Mouse (Mus musculus): ENCODE results near the gene Ccdc125. TPM values are rescaled to one million over a fixed set of nuclear protein-coding genes. Genes with fewer than 3 reads are reported as not detected.
"Not testable (repeated sequence)": the region's sequence is repeated elsewhere in the genome, so short reads cannot be mapped to it uniquely, and the experiment has no call there.

Ccdc125 gene
- polyA plus RNA-seq, 1 experiment from 2014 or later = 3.4 TPM

GRCm38 (mm10) chr13:100728086-100728485, 58.6 kb downstream of the Ccdc125 start:
- Histone ChIP-seq H3K27me3 (no peaks in the 10 kb centered on the region), H3K4me3 (no peak overlapping the region), H3K9me3 (replicated peaks) (no peaks in the 10 kb centered on the region), H3K27ac (no peak overlapping the region), H3K9ac (no peak overlapping the region), H3K4me2 (replicated peaks) (no peak overlapping the region), H3K36me3 (peaks cover 21% of the 10 kb centered on the region), H3K4me1 (peaks cover 14% of the 10 kb centered on the region)
- ATAC-seq (ENCODE audit: low FRiP score) = no peak
- WGBS = 94% methylated on average over 5 of the region's 5 CpGs

DNA sequence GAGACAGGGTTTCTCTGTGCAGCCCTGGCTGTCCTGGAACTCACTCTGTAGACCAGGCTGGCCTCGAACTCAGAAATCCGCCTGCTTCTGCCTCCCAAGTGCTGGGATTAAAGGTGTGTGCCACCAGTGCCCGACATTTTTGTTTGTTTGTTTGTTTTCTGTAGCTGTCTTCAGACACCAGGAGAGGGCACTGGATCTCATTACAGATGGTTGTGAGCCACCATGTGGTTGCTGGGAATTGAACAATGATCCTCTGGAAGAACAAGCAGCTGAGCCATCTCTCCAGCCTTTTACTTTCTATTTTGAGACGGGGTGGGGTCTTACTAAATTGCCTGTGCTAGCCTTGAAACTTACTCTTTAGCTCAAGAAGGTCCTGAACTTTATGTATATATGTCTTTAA, 59.0 kb downstream of the Ccdc125 start:
- H3K9me3 ChIP-seq (replicated peaks); H3K4me2 ChIP-seq (replicated peaks); ATAC-seq (ENCODE audit: low FRiP score); H3K27me3 ChIP-seq; H3K4me3 ChIP-seq; H3K27ac ChIP-seq; H3K9ac ChIP-seq: not testable (repeated sequence)
- Histone ChIP-seq H3K36me3 (peaks cover 21% of the 10 kb centered on the region), H3K4me1 (peaks cover 14% of the 10 kb centered on the region)
- WGBS = 91% methylated on average over 4 of the region's 4 CpGs

GRCm38 (mm10) chr13:100730153-100730860, 60.8 kb downstream of the Ccdc125 start:
- Histone ChIP-seq H3K36me3 (peaks cover 22% of the 10 kb centered on the region), H3K9ac (peak overlapping the region; percentile 87), H3K4me3 (peak overlapping the region; percentile 83), H3K9me3 (replicated peaks) (no peaks in the 10 kb centered on the region), H3K4me2 (replicated peaks) (peak overlapping the region; percentile 69), H3K4me1 (peaks cover 14% of the 10 kb centered on the region), H3K27me3 (no peaks in the 10 kb centered on the region), H3K27ac (peak overlapping the region; percentile 87)
- WGBS = 2% methylated on average over 30 of the region's 30 CpGs
- ATAC-seq (ENCODE audit: low FRiP score) = peak; percentile 91

DNA sequence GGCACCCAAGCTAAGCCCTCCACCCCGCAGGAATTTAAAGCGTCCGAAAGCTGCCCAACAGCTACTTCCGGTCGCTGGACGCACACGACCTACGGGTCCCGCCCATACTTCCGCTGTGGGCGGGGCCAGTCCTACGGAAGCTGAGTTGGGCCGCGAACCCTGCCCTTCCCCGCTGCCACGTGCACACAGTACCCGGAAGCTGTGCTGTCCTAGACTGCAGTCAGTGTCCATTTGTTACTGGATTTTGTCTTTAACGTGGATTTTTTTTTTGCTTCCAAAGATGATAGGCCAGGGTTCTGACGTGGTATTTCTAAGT, 61.3 kb downstream of the Ccdc125 start, which contains the start of gene Cdk7:
Cdk7 (minus strand) TSS at position 79 of the 316 bp plus-strand sequence.
- peak within 1 kb of the TSS; percentile 87 for H3K9ac ChIP-seq
- ATAC-seq (ENCODE audit: low FRiP score) = peak; percentile 99
- peaks cover 14% of the 10 kb centered on the region for H3K4me1 ChIP-seq
- H3K9me3 ChIP-seq (replicated peaks) = no peaks in the 10 kb centered on the region
- H3K27ac ChIP-seq = peak within 1 kb of the TSS; percentile 87
- peak within 1 kb of the TSS; percentile 69 for H3K4me2 ChIP-seq (replicated peaks)
- WGBS = under 1% methylated on average over 19 of the region's 19 CpGs
- no peaks in the 10 kb centered on the region for H3K27me3 ChIP-seq
- peak within 1 kb of the TSS; percentile 83 for H3K4me3 ChIP-seq
- peaks cover 21% of the 10 kb centered on the region for H3K36me3 ChIP-seq

GRCm38 (mm10) chr13:100731462-100732046, 62.0 kb downstream of the Ccdc125 start:
- Histone ChIP-seq H3K4me2 (replicated peaks) (peak overlapping the region; percentile 69), H3K9ac (0 out of 2 replicates have a peak overlapping the region, but pooled peaks have one; percentile 38), H3K4me1 (peaks cover 14% of the 10 kb centered on the region), H3K36me3 (peaks cover 24% of the 10 kb centered on the region)
- 90% methylated on average over 6 of the region's 6 CpGs for WGBS
- not testable (repeated sequence) for H3K27me3 ChIP-seq; H3K9me3 ChIP-seq (replicated peaks); H3K4me3 ChIP-seq; H3K27ac ChIP-seq; ATAC-seq (ENCODE audit: low FRiP score)

DNA sequence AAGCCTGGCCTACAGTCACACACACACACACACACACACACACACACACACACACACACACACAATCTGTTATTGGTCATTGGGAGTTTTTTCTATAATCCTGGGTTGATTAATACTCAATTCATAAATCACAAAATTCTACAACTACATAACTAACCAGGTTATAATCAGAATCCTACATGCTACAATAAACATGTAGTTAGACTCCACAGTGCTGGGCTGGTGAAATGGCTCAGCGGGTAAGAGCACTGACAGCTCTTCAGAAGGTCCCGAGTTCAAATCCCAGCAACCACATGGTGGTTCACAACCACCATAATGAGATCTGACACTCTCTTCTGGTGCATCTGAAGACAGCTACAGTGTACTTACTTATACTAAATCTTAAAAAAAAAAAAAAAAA, 63.2 kb downstream of the Ccdc125 start:
- Histone ChIP-seq H3K36me3 (peaks cover 27% of the 10 kb centered on the region), H3K9me3 (replicated peaks) (no peaks in the 10 kb centered on the region), H3K4me1 (peaks cover 14% of the 10 kb centered on the region), H3K9ac (no peak overlapping the region), H3K4me2 (replicated peaks) (no peak overlapping the region), H3K27ac (no peak overlapping the region), H3K4me3 (no peak overlapping the region), H3K27me3 (no peaks in the 10 kb centered on the region)
- WGBS = 90% methylated on average over 2 of the region's 2 CpGs
- no peak for ATAC-seq (ENCODE audit: low FRiP score)

GRCm38 (mm10) chr13:100742831-100743230, 73.3 kb downstream of the Ccdc125 start:
- no peak overlapping the region for H3K9ac ChIP-seq
- peaks cover 5% of the 10 kb centered on the region; the same call in 1 of the 2 replicates for H3K4me1 ChIP-seq
- H3K9me3 ChIP-seq (replicated peaks) = no peaks in the 10 kb centered on the region
- H3K4me3 ChIP-seq = no peak overlapping the region
- H3K27me3 ChIP-seq = no peaks in the 10 kb centered on the region
- 0 out of 2 replicates have a peak, but pooled peaks cover 3% of the 10 kb centered on the region for H3K36me3 ChIP-seq
- no peak overlapping the region for H3K4me2 ChIP-seq (replicated peaks)
- no peak overlapping the region for H3K27ac ChIP-seq
- 88% methylated on average over 5 of the region's 5 CpGs for WGBS
- no peak for ATAC-seq (ENCODE audit: low FRiP score)

DNA sequence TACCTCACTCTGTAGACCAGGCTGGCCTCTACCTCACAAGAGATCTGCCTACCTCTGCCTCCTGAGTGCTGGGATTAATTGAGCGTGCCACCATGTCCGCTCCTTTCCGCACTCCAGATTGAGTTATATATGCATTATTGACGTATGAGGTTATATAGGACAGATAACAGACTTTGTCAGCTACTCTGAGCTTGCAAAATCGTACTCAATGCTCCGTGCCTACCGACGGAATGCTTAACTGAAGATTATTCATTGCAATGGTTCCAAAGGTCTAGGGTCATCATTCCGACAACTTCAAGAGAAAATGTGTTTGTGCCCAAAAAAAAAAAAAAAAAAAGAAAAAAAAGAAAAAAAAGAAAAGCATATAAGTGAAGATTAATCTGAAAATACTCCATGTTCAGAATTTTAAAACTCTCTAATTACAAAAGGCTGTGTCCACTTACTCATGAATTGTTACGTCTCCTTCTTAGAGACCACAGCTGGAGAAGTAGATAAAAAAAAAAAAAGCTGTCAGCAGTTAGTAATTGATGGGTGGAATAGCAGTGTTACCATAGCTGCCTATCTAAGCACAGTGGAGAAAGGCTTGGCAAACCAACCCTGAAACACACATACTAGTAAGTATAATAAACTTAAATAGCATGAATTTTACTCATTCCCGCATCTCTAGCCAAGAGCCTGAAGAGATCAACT, 74.0 kb downstream of the Ccdc125 start:
- Histone ChIP-seq H3K4me3 (peak overlapping the region; percentile 81), H3K9me3 (replicated peaks) (no peaks in the 10 kb centered on the region), H3K36me3 (0 out of 2 replicates have a peak, but pooled peaks cover under 1% of the 10 kb centered on the region), H3K27me3 (no peaks in the 10 kb centered on the region), H3K4me1 (peaks cover 5% of the 10 kb centered on the region; the same call in 1 of the 2 replicates), H3K9ac (peak overlapping the region; percentile 79), H3K4me2 (replicated peaks) (peak overlapping the region; percentile 63), H3K27ac (peak overlapping the region; percentile 96)
- 66% methylated on average over 11 of the region's 11 CpGs for WGBS
- peak; percentile 59 for ATAC-seq (ENCODE audit: low FRiP score)

DNA sequence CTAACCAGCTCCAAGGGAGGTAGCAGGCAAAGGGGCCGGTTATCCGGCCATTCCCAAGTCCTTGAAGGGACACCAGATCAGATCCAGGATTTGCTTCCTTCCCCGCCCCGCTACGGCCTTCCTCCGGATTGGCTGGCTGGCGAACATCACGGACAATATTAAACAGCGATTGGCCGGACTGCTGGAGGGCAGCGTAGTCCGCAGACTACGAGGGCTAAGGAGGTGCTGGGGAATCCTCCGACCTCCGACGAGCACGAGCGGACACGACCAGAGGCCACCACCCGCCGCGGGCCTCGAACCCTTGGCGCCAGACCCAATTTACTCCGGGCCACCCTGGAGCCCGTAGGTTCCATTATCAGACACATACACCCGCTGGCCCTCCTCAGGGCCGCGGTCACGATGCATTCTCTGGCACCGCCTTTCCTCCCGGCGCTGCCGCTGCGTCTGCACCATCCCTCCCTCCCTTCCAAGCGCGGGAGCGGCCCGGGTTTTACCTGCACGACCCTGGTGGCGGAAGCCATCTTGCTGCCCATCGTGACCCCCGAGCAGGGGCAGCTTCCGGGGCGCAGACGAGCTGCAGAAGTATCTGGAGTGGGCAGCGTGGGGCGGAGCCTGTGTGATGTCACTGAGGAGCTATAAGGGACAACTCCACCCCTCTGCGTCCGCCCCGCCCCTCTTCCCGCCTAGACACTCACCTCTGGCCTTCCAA, 74.7 kb downstream of the Ccdc125 start, which contains the start of gene Mrps36:
Mrps36 (minus strand) TSS at position 624 of the 709 bp plus-strand sequence.
- under 1% methylated on average over 52 of the region's 52 CpGs for WGBS
- H3K4me3 ChIP-seq = peak within 1 kb of the TSS; percentile 81
- no peaks in the 10 kb centered on the region for H3K9me3 ChIP-seq (replicated peaks)
- H3K27ac ChIP-seq = peak within 1 kb of the TSS; percentile 96
- H3K27me3 ChIP-seq = no peaks in the 10 kb centered on the region
- ATAC-seq (ENCODE audit: low FRiP score) = peak; percentile 98
- H3K9ac ChIP-seq = peak within 1 kb of the TSS; percentile 79
- H3K4me2 ChIP-seq (replicated peaks) = peak within 1 kb of the TSS; percentile 63
- H3K36me3 ChIP-seq = no peaks in the 10 kb centered on the region
- H3K4me1 ChIP-seq = peaks cover 5% of the 10 kb centered on the region; the same call in 1 of the 2 replicates

DNA sequence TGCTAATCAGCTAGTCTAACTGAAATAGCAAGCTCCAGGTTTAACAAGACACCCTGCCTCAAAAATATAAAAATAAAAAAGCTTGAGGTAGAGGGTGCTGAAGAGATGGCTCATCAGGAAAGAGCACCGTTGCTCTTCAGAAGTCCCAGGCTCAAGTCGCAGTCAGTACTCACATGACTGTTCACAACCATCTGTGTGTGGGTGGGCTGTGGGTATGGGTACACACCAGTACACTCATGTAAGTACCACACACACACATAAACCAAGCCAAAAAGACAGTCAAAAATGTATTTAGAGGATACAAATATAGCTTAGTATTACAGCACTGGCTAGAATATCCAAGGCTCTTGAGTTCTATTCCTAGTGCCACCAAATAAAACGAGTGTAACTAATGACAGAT, 76.6 kb downstream of the Ccdc125 start:
- H3K27ac ChIP-seq = no peak overlapping the region
- H3K27me3 ChIP-seq = no peaks in the 10 kb centered on the region
- H3K36me3 ChIP-seq = no peaks in the 10 kb centered on the region
- peaks cover 5% of the 10 kb centered on the region; the same call in 1 of the 2 replicates for H3K4me1 ChIP-seq
- no peaks in the 10 kb centered on the region for H3K9me3 ChIP-seq (replicated peaks)
- 94% methylated on average over 3 of the region's 3 CpGs for WGBS
- no peak overlapping the region for H3K9ac ChIP-seq
- no peak overlapping the region for H3K4me2 ChIP-seq (replicated peaks)
- no peak for ATAC-seq (ENCODE audit: low FRiP score)
- no peak overlapping the region for H3K4me3 ChIP-seq
